Mouse (Mus musculus): ENCODE measurements around the gene Miga2.

The Miga2 gene

GRCm38 (mm10) chr2:30363773-30364650, at the start of gene Miga2:
TSS of gene Miga2 (plus strand) at chr2:30364233.
- peak; percentile 99 for DNase-seq

GRCm38 (mm10) chr2:30316136-30316535, 47.9 kb upstream of the Miga2 start:
- DNase-seq = no peak

- no peak for DNase-seq
These were observed 47.1 kb upstream of the Miga2 start for GRCm38 (mm10) chr2:30316955-30317354.

- no peak for DNase-seq
These were observed 44.8 kb upstream of the Miga2 start for GRCm38 (mm10) chr2:30319260-30319659.

GRCm38 (mm10) chr2:30323111-30323510, 40.9 kb upstream of the Miga2 start:
- DNase-seq = no peak

GRCm38 (mm10) chr2:30325296-30325695, 38.7 kb upstream of the Miga2 start:
- no peak for DNase-seq

- no peak for DNase-seq
These were observed 36.8 kb upstream of the Miga2 start for GRCm38 (mm10) chr2:30327276-30327675.

- DNase-seq = no peak
These were observed 35.2 kb upstream of the Miga2 start for GRCm38 (mm10) chr2:30328791-30329190.

GRCm38 (mm10) chr2:30335324-30335723, 28.7 kb upstream of the Miga2 start:
- DNase-seq = no peak

- no peak for DNase-seq
These were observed 27.7 kb upstream of the Miga2 start for GRCm38 (mm10) chr2:30336174-30336915.

GRCm38 (mm10) chr2:30337179-30337578, 26.9 kb upstream of the Miga2 start:
- no peak for DNase-seq

- no peak for DNase-seq
These were observed 22.0 kb upstream of the Miga2 start for GRCm38 (mm10) chr2:30342061-30342460.

GRCm38 (mm10) chr2:30342544-30342943, 21.5 kb upstream of the Miga2 start:
- DNase-seq = no peak

GRCm38 (mm10) chr2:30343601-30344137, 20.4 kb upstream of the Miga2 start:
- DNase-seq = peak in 1 of 2 experiments; percentile 33

GRCm38 (mm10) chr2:30345971-30346676, 17.9 kb upstream of the Miga2 start:
- DNase-seq = no peak

- DNase-seq = no peak
These were observed 14.8 kb upstream of the Miga2 start for GRCm38 (mm10) chr2:30349196-30349595.

- DNase-seq = peak in 1 of 2 experiments; percentile 37
These were observed 12.9 kb upstream of the Miga2 start for GRCm38 (mm10) chr2:30351149-30351548.

GRCm38 (mm10) chr2:30355861-30356260, 8.2 kb upstream of the Miga2 start:
- DNase-seq = no peak

GRCm38 (mm10) chr2:30356266-30356665, 7.8 kb upstream of the Miga2 start:
- no peak for DNase-seq

- no peak for DNase-seq
These were observed 7.1 kb upstream of the Miga2 start for GRCm38 (mm10) chr2:30356906-30357305.

GRCm38 (mm10) chr2:30357552-30358510, 6.2 kb upstream of the Miga2 start:
- DNase-seq = peak in 1 of 2 experiments; percentile 27

Data from kidney, postnatal 4 days (tissue).